Mouse (Mus musculus) 416B (cell line): ENCODE results near the gene Hmx3.

Source experiments
- DNase-seq: peaks from one replicate; pipeline ENCODE4 v3.0.0; 2011; ENCODE audit warnings: low read depth

The Hmx3 gene

GRCm38 (mm10) chr7:131542115-131542871 lies at the start of gene Hmx3:
Gene Hmx3, plus strand, starts transcription at chr7:131542867.
- no peak for DNase-seq

GRCm38 (mm10) chr7:131503739-131504138 lies 38.9 kb upstream of the Hmx3 start:
- no peak for DNase-seq

- peak; percentile 52 for DNase-seq
Observed at GRCm38 (mm10) chr7:131539979-131540378, 2.7 kb upstream of the Hmx3 start.

GRCm38 (mm10) chr7:131541184-131542114 lies 1.2 kb upstream of the Hmx3 start:
- DNase-seq = no peak

- DNase-seq = no peak
Observed at GRCm38 (mm10) chr7:131542872-131543622, 380 bp downstream of the Hmx3 start.

GRCm38 (mm10) chr7:131543623-131544481 lies 1.2 kb downstream of the Hmx3 start:
- no peak for DNase-seq

- DNase-seq = no peak
Observed at GRCm38 (mm10) chr7:131544871-131545270, 2.2 kb downstream of the Hmx3 start.

GRCm38 (mm10) chr7:131545701-131546385 lies 3.2 kb downstream of the Hmx3 start:
- DNase-seq = no peak

- no peak for DNase-seq
Observed at GRCm38 (mm10) chr7:131546423-131546822, 3.8 kb downstream of the Hmx3 start.

- no peak for DNase-seq
Observed at GRCm38 (mm10) chr7:131547481-131547880, 4.8 kb downstream of the Hmx3 start.

- DNase-seq = no peak
Observed at GRCm38 (mm10) chr7:131548473-131548872, 5.8 kb downstream of the Hmx3 start, which contains the start of gene Hmx2. Gene Hmx2, plus strand, starts transcription at chr7:131548773.

GRCm38 (mm10) chr7:131551471-131551870 lies 8.8 kb downstream of the Hmx3 start:
- DNase-seq = no peak

- no peak for DNase-seq
Observed at GRCm38 (mm10) chr7:131551931-131552741, 9.5 kb downstream of the Hmx3 start.

GRCm38 (mm10) chr7:131552781-131553180 lies 10.1 kb downstream of the Hmx3 start:
- no peak for DNase-seq

GRCm38 (mm10) chr7:131553771-131554175 lies 11.1 kb downstream of the Hmx3 start:
- no peak for DNase-seq

GRCm38 (mm10) chr7:131554341-131555180 lies 11.9 kb downstream of the Hmx3 start:
- DNase-seq = no peak

GRCm38 (mm10) chr7:131555301-131556081 lies 12.8 kb downstream of the Hmx3 start:
- no peak for DNase-seq

- no peak for DNase-seq
Observed at GRCm38 (mm10) chr7:131556116-131556515, 13.4 kb downstream of the Hmx3 start.
